Mouse (Mus musculus): ENCODE results near the gene Dcx.

Gene Dcx

DNA sequence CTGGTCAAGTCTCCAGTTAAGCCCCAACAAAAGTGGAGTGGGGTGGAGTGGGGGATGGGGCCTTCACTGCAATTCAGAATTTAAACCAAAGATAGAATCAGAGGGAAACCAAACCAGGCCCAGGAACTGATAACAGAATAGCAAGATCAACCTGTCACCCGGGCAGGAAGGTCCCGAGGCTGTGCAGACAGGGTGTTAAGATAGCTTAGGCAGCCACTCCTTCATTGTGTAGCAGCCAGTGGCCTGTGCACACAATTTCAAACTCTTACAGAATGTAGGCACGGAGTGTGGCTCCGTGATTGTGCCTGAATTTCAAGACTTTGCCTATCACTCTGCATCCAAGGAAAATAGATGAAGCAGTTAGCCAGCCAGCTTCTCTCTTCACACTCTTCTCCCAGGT is 106.6 kb downstream of the Dcx start:
- no peak for DNase-seq

DNA sequence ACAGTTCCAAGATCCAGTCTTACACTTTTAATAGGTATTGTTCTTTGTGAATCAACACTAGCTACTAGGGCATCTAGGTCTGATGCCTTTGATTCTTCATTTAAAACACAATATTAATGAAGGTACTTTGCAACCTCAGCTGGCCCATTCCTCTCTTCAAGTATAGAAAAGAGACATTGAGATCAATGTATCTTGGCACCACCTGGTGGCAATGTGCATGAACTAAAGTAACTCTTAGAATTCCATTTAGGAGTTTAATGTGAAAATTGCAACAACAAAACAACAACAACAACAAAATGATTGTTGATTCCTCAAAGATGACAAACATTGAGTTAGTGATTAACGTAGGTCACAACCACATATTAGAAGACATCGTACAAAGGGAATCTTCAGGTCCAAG is 114.2 kb downstream of the Dcx start:
- DNase-seq, result no peak

DNA sequence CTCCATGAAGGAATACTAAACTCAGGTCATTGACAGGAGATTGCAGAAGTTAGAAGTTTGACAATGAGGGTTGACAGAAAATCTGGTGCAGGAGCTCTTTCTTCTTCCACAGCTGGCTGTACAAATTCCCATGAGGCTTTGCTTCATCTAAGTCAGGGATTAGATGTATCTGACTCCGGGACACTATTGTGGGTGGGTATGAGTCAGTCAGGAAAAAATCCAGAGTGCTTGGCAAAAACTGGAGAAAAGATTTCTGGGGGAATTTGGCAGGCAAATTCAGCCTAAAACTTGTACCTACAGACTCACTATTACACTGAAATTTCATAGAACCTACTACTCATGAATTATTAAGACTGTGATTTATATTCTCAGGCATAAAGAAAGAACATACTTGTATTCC is 117.2 kb downstream of the Dcx start:
- DNase-seq, result no peak
